Mouse (Mus musculus) adipose tissue, adult 10 weeks (tissue): Measurements from ENCODE around the gene Ppp1r3d. TPM values are rescaled to one million over a fixed set of nuclear protein-coding genes. Genes with fewer than 3 reads are reported as not detected.

Experiments
- polyA plus RNA-seq: library from polyadenylated mRNA; stranded (reverse); fragments of 350-450 nt; fragmentation: Illumina TruSeq; extraction: RNeasy Lipid Tissue Mini Kit (QIAGEN cat#74804); gene quantifications from one replicate; pipeline ENCODE4 v1.2.3, GENCODE M21; 2014; ENCODE audit warnings: low read depth, low replicate concordance

The Ppp1r3d gene
- 2.9 TPM for polyA plus RNA-seq

GRCm38 (mm10) chr2:178414261-178415149 is at the start of gene Ppp1r3d, which contains the start of gene Fam217b:
Gene Ppp1r3d (minus strand): TSS chr2:178414472.
Gene Fam217b (plus strand): TSS chr2:178414524.

GRCm38 (mm10) chr2:178430231-178430630 is 16.0 kb upstream of the Ppp1r3d start, which contains the start of gene Cdh26:
Gene Cdh26 (plus strand): TSS chr2:178430531.

GRCm38 (mm10) chr2:178407053-178407815 is 7.0 kb downstream of the Ppp1r3d start, which contains the start of gene Sycp2:
Gene Sycp2 (minus strand): TSS chr2:178407685.

Other genes starting within 250 kb of the Ppp1r3d start
- 1.6 TPM for gene Sycp2, start 6.8 kb downstream of the Ppp1r3d start, polyA plus RNA-seq
- gene Fam217b, start 52 bp upstream of the Ppp1r3d start, polyA plus RNA-seq: 4.0 TPM
- 0.24 TPM for gene Cdh26, start 16.1 kb upstream of the Ppp1r3d start, polyA plus RNA-seq